Mouse (Mus musculus) thymus, postnatal 14 days (tissue): ENCODE measurements around the gene Upp2.

Experiments
- DNase-seq: peaks from one replicate; pipeline ENCODE4 v3.0.0; 2021

The Upp2 gene

GRCm38 (mm10) chr2:58625681-58626080 lies 58.6 kb downstream of the Upp2 start:
- DNase-seq = no peak

- no peak for DNase-seq
Observed at GRCm38 (mm10) chr2:58626136-58626769, 59.2 kb downstream of the Upp2 start.

- DNase-seq = no peak
Observed at GRCm38 (mm10) chr2:58627981-58628380, 60.9 kb downstream of the Upp2 start.

- no peak for DNase-seq
Observed at GRCm38 (mm10) chr2:58628993-58629392, 61.9 kb downstream of the Upp2 start.

GRCm38 (mm10) chr2:58629440-58629839 lies 62.3 kb downstream of the Upp2 start:
- DNase-seq = no peak

- no peak for DNase-seq
Observed at GRCm38 (mm10) chr2:58633791-58634190, 66.7 kb downstream of the Upp2 start.

GRCm38 (mm10) chr2:58641761-58642555 lies 74.9 kb downstream of the Upp2 start:
- no peak for DNase-seq

- DNase-seq = no peak
Observed at GRCm38 (mm10) chr2:58645667-58646066, 78.6 kb downstream of the Upp2 start.

- no peak for DNase-seq
Observed at GRCm38 (mm10) chr2:58655169-58655568, 88.1 kb downstream of the Upp2 start.

- DNase-seq = no peak
Observed at GRCm38 (mm10) chr2:58656959-58657358, 89.9 kb downstream of the Upp2 start.

GRCm38 (mm10) chr2:58657855-58658254 lies 90.8 kb downstream of the Upp2 start:
- no peak for DNase-seq

GRCm38 (mm10) chr2:58660591-58660990 lies 93.5 kb downstream of the Upp2 start:
- DNase-seq = no peak

- no peak for DNase-seq
Observed at GRCm38 (mm10) chr2:58661116-58661515, 94.0 kb downstream of the Upp2 start.

GRCm38 (mm10) chr2:58662661-58663060 lies 95.6 kb downstream of the Upp2 start:
- no peak for DNase-seq

GRCm38 (mm10) chr2:58663404-58664120 lies 96.5 kb downstream of the Upp2 start:
- DNase-seq = no peak

- peak; percentile 71 for DNase-seq
Observed at GRCm38 (mm10) chr2:58665081-58665814, 98.2 kb downstream of the Upp2 start.

- no peak for DNase-seq
Observed at GRCm38 (mm10) chr2:58667298-58667697, 100.2 kb downstream of the Upp2 start.

GRCm38 (mm10) chr2:58667991-58668390 lies 100.9 kb downstream of the Upp2 start:
- DNase-seq = peak; percentile 15

GRCm38 (mm10) chr2:58669114-58669513 lies 102.0 kb downstream of the Upp2 start:
- no peak for DNase-seq

- no peak for DNase-seq
Observed at GRCm38 (mm10) chr2:58672520-58672919, 105.4 kb downstream of the Upp2 start.

GRCm38 (mm10) chr2:58679968-58680367 lies 112.9 kb downstream of the Upp2 start:
- no peak for DNase-seq

- peak; percentile 43 for DNase-seq
Observed at GRCm38 (mm10) chr2:58680794-58681193, 113.7 kb downstream of the Upp2 start.

- DNase-seq = no peak
Observed at GRCm38 (mm10) chr2:58681394-58681793, 114.3 kb downstream of the Upp2 start.
